Comparison of ENCODE assay signal across 21 mouse cellular contexts in genomic region chr6:24608129-24608528, GRCm38 (mm10). TPM values are rescaled to one million over a fixed set of nuclear protein-coding genes. Genes with fewer than 3 reads are reported as not detected.
"Had no signal": no experiment of that assay in that cellular context is flagged by ENCODE, and none has a peak within 500 bp of the region (broad histone marks: within the 10 kb centered on the region; RNA-seq: fewer than 3 reads in every experiment).

No protein-coding gene starts in this region.

- H3K4me3 ChIP-seq: layer of hippocampus, adult 2 months; limb, embryonic 13.5 days; midbrain, embryonic 10.5 days; neural tube, embryonic 12.5 days had no signal

- H3K4me2 ChIP-seq: limb, embryonic 13.5 days; neural tube, embryonic 12.5 days had no signal

- DNase-seq: kidney, adult 2 months; kidney, postnatal 36 days; left cerebral cortex, postnatal 4 days; lung, adult 2 months; lung, postnatal 10 days; lung, postnatal 4 days; midbrain, embryonic 14.5 days; thymus, adult 18-20 months; thymus, postnatal 14 days had no signal

- H3K36me3 ChIP-seq: neural tube, embryonic 12.5 days had no signal

- H3K27ac ChIP-seq: layer of hippocampus, adult 2 months; limb, embryonic 13.5 days; liver, embryonic 14.5 days; midbrain, embryonic 10.5 days; neural tube, embryonic 12.5 days; stomach, postnatal 0 days had no signal

- H3K4me1 ChIP-seq: limb, embryonic 13.5 days; midbrain, embryonic 10.5 days; neural tube, embryonic 12.5 days had no signal

- H3K9me3 ChIP-seq: limb, embryonic 13.5 days; midbrain, embryonic 10.5 days; neural tube, embryonic 12.5 days had no signal

- H3K27me3 ChIP-seq: limb, embryonic 13.5 days; neural tube, embryonic 12.5 days had no signal

- H3K9ac ChIP-seq: limb, embryonic 13.5 days; liver, embryonic 14.5 days; neural tube, embryonic 12.5 days had no signal

RNA-seq across cellular contexts. Expression of gene Lmod2, which starts 10.6 kb away (rescaled TPM):
- total RNA-seq: layer of hippocampus, adult 2 months; layer of hippocampus, postnatal 10 days; left cerebral cortex, postnatal 10 days; left cerebral cortex, postnatal 4 days; megakaryocyte, adult 5-6 weeks; neutrophil, adult 5-6 weeks had no signal
- polyA plus RNA-seq: liver, adult 2 months; midbrain, embryonic 14.5 days; neural tube, embryonic 12.5 days; stomach, postnatal 0 days; urinary bladder, adult 2 months had no signal
